Mouse (Mus musculus) left cerebral cortex, postnatal 25 days (tissue): ENCODE measurements around the gene Klf15. TPM values are rescaled to one million over a fixed set of nuclear protein-coding genes. Genes with fewer than 3 reads are reported as not detected.

Experiments
- DNase-seq, 2 experiments: peaks; one replicate each; pipeline ENCODE4 v3.0.0; 2022; ENCODE audit warnings: low spot score in 2 of 2, mixed read lengths in 1 of 2
- intact Hi-C: fragments of 180-260 bp; cut with DNase I; formaldehyde crosslinking; loops from one replicate; pipeline ENCODE4 v1.15.1; 2025
- total RNA-seq, 2 experiments: library from RNA; stranded (reverse); gene quantifications; 2 replicates each; pipeline ENCODE4 v1.2.3; 2021

Gene Klf15
- total RNA-seq, 2 experiments from 2014 or later: 20.8 to 24.2 TPM

GRCm38 (mm10) chr6:90486176-90486921 is 24.0 kb downstream of the Klf15 start, which contains the start of gene Aldh1l1:
Gene Aldh1l1 (plus strand): TSS chr6:90486427.
- DNase-seq: peak in 1 of 2 experiments; percentile 57
- intact Hi-C loops: no loop called here

DNA sequence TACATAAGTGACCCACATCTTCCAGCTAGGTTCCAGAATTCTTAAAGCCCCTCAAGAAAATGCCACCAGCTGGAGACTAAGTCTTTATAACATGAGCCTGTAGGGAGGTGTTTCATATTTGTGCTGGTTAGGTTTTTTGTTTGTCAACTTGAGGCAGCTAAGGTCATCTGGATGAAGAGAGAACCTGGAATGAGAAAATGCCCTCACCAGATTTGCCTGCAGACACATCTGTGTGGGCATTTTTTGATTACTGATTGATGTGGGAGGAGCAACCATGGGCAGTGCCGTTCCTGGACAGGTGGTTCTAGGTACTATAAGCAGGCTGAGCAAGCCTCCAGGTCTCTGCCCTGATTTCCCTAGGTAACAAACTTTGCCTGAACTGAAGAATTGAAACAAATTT is 25.2 kb downstream of the Klf15 start:
- intact Hi-C loops: no loop called here
- DNase-seq: no peak

DNA sequence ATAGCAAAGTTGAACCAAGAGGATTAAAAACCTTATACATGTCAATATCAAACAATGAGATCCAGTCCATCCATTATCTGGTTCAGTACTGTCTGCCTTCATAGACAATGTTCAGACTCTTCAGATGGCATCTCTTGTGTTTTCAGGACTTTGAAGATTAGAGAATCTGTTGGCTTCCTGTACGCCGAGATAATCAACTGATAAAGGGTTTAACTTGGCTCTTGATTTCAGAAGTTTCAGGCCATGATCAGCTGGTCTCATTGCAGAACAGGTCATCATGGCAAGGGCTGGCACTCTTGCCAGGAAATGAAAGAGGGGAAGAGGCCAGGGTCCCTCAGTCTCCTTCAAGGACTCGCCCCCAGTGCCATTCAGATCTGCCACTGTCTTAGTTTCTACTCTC is 27.2 kb downstream of the Klf15 start:
- DNase-seq: no peak
- intact Hi-C loops: no loop called here

- DNase-seq: peak in 1 of 2 experiments; percentile 61
- intact Hi-C loops: no loop called here
Measured at GRCm38 (mm10) chr6:90490976-90491375, 28.6 kb downstream of the Klf15 start.

DNA sequence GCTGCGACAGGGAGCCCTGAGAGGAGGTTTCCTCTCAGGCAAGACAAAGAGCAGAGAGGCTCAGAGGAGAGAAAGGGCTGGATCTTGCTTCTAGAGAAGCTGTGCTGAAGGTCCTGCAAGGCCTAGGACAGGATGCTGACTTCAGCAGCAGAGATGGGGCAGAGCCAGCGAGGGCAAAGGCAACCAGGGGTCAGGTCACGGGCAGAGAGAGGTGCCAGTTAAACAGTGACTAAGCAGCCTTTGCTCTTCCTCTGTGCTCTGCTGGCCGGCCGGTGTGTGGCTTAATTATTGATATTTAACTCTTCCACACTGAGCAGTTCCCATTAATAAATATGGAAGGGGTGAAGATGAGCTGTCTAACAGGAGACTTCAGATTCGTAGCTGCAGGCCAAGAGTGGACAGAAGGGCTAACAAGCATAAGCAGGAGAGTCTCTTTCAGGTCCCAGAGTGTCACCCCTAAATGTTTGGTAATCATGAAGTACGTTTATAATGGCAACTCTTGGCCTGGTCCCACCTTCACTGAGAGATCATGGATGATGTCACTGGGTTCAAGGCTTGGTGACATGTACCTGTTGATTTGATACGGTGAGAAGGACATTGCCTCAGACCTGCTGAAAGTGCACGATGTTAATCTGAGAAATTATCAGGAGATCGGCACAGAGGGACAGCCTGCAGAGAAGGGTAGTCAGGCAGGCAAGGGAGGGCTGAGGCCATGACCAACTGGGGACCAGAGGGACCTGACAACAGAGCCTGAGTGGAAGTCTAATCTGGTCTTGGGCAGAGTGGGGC is 29.8 kb downstream of the Klf15 start:
- intact Hi-C loops: no loop called here
- DNase-seq: no peak

DNA sequence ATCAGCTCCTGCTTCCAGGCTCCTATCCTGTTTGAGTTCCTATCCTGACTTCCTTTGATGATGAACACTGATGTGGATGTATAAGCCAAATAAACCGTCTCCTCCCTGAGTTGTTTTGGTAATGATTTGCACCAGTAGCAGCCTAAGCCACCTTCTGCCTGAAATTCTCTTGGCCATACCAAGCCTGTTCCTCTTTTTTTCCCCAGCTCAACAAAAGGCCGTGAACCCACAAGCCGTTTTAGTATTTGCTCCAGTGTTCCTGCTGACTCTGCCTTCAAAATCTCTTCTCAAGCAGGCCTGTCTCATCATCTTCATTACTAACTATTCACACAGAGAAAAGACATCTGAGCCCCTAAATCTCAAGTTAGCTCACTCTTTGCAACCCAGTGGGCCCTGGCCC is 31.8 kb downstream of the Klf15 start:
- intact Hi-C loops: no loop called here
- no peak for DNase-seq

- DNase-seq: no peak
- intact Hi-C loops: no loop called here
Measured at GRCm38 (mm10) chr6:90494566-90494965, 32.2 kb downstream of the Klf15 start.

GRCm38 (mm10) chr6:90495282-90495912 is 33.0 kb downstream of the Klf15 start:
- DNase-seq: peak in 1 of 2 experiments; percentile 30
- intact Hi-C loops: no loop called here

- intact Hi-C loops: no loop called here
Measured at GRCm38 (mm10) chr6:90496217-90496616, 33.8 kb downstream of the Klf15 start.

DNA sequence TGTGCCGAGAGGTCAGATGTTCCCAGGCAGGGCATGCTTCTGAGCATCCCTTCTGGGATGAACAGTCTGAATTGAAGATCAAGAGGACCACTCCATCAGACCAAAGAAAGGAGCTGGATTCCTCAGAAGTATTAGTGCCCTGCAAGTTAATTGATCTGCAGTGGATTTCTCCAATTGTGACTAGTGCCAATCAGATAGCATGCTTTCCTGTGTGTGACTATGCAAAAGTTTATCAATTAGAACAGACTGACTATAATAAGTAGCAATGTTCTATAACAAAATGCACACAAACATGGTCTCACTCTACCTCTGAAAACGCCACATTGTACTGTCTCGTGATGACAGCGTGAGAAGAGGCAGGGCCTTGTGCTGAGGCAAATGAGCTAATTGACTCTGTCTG is 37.1 kb downstream of the Klf15 start:
- no peak for DNase-seq
- intact Hi-C loops: no loop called here

More at GRCm38 (mm10) chr6:90496217-90496616, 33.8 kb downstream of the Klf15 start:
- DNase-seq: no peak

GRCm38 (mm10) chr6:90501222-90501940 is 39.0 kb downstream of the Klf15 start:
- intact Hi-C loops: no loop called here
- DNase-seq: no peak

- no peak for DNase-seq
- intact Hi-C loops: loop anchor here (2.0 kb wide), 1 partner anchor 43 kb away; the partner anchor contains the start of gene Klf15
Measured at GRCm38 (mm10) chr6:90505906-90506305, 43.5 kb downstream of the Klf15 start.

DNA sequence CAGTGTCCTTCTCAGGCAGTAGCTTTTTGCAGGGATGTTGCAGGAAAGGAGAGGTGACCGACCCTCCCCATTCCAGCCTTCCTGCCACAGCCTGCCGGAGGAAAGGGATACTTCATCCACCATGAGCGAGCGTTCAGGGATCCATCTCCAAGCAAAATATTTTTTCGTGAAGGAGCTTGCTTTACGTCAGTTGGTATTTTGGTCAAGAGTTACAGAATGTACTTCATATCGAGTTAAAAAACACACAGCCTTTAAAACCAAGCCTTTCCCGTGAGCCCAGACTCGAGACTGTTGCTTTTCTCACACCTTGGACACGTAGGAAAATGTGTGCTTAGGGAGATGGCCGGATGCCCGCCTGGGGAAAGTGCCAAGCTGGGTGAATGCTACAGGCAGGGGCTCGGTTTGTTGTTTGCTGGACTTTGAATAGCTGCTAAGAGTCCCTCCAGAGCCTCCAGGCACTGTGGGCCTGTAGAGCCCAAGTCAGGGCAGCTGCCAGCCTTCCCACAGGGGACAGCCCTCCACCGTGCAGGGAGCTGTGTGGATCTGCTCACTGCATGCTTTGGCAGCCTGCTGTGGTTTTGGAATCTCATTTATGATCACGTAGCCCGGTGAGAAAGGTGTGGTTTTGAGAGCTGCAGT is 44.4 kb downstream of the Klf15 start:
- DNase-seq: peak; percentile 80 to 92
- intact Hi-C loops: loop anchor here (2.0 kb wide), 1 partner anchor 44 kb away; the partner anchor contains the start of gene Klf15

GRCm38 (mm10) chr6:90507443-90507842 is 45.1 kb downstream of the Klf15 start:
- intact Hi-C loops: loop anchor here (2.0 kb wide), 1 partner anchor 45 kb away; the partner anchor contains the start of gene Klf15
- no peak for DNase-seq

- peak in 1 of 2 experiments; percentile 47 for DNase-seq
- intact Hi-C loops: no loop called here
Measured at GRCm38 (mm10) chr6:90508197-90508624, 45.8 kb downstream of the Klf15 start.

DNA sequence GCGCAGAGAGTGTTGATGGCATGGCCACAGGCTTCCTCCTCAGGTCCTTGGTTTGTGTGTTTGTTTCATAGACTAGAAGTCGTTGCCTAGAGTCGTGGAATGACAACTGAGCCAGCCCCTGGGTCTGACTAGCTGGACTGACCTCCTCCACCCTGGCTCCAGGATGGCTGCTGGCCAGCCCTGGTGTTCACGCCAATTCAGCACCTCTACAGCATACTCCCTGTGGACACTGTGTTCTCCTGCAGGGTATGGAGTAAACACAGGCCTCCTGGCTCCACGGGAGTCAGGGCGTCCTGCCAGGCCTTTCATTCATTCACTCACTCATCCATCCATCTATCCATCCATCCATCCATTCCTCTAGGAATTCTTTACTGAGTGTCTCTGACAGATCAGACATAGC is 46.7 kb downstream of the Klf15 start:
- no peak for DNase-seq
- intact Hi-C loops: no loop called here

- intact Hi-C loops: loop anchor here (5.0 to 10.0 kb wide), 2 partner anchors 80 to 838 kb away; no protein-coding TSS in a partner anchor
- no peak for DNase-seq
Measured at GRCm38 (mm10) chr6:90512416-90512815, 50.0 kb downstream of the Klf15 start.

GRCm38 (mm10) chr6:90513074-90513856 is 50.9 kb downstream of the Klf15 start:
- intact Hi-C loops: loop anchor here (5.0 to 10.0 kb wide), 2 partner anchors 81 to 838 kb away; no protein-coding TSS in a partner anchor

More at GRCm38 (mm10) chr6:90513074-90513856, 50.9 kb downstream of the Klf15 start:
- no peak for DNase-seq
